Mouse (Mus musculus) neural tube, embryonic 12.5 days (tissue): Measurements from ENCODE around the gene Lamp1. TPM values are rescaled to one million over a fixed set of nuclear protein-coding genes. Genes with fewer than 3 reads are reported as not detected.
A peak's percentile ranks its signal among the peaks of the same experiment; 100 is the strongest.

Source experiments
- ATAC-seq: fragments of 200-750 bp; cut with Nextera tagmentation; 2 replicates; pipeline ENCODE4 v1.8.0; 2017; ENCODE audit warnings: low read depth, mild to moderate bottlenecking, moderate TSS enrichment, moderate library complexity; ENCODE audit not compliant: low FRiP score
- H3K27ac ChIP-seq: fragments of 300-500 bp; sonication (generic); 2 replicates; pipeline ENCODE4 v1.5.1; 2016
- H3K27me3 ChIP-seq: fragments of 300-500 bp; sonication (generic); replicated peaks from 2 replicates; pipeline ENCODE4 v1.6.1; 2016; ENCODE audit warnings: mild to moderate bottlenecking
- H3K36me3 ChIP-seq: fragments of 300-500 bp; sonication (generic); 2 replicates; pipeline ENCODE4 v1.6.1; 2016; ENCODE audit warnings: mild to moderate bottlenecking
- H3K4me1 ChIP-seq: fragments of 300-500 bp; sonication (generic); 2 replicates; pipeline ENCODE4 v1.6.1; 2016
- H3K4me2 ChIP-seq: fragments of 300-500 bp; sonication (generic); replicated peaks from 2 replicates; pipeline ENCODE4 v1.6.1; 2016; ENCODE audit warnings: mild to moderate bottlenecking
- H3K4me3 ChIP-seq: fragments of 300-500 bp; sonication (generic); 2 replicates; pipeline ENCODE4 v1.5.1; 2016
- H3K9ac ChIP-seq: fragments of 300-500 bp; sonication (generic); 2 replicates; pipeline ENCODE4 v1.6.1; 2016; ENCODE audit warnings: mild to moderate bottlenecking
- H3K9me3 ChIP-seq: fragments of 300-500 bp; sonication (generic); 2 replicates; pipeline ENCODE4 v1.6.1; 2016; ENCODE audit warnings: mild to moderate bottlenecking
- WGBS: fragments of 180-500 bp; shearing (Covaris S2); methylation state at CpG from one replicate; pipeline ENCODE4 v1.1.7; 2016; 5-methylcytosine and 5-hydroxymethylcytosine counted together
- polyA plus RNA-seq: library from polyadenylated mRNA; unstranded; fragments of >200 nt; fragmentation: Nextera tagmentation; extraction: Ambion mirVana; gene quantifications from 2 replicates; pipeline ENCODE4 v1.2.1, GENCODE M21; 2016

Gene Lamp1
- polyA plus RNA-seq, 1 experiment from 2014 or later, result 255 TPM

GRCm38 (mm10) chr8:13148476-13148875 is 10.5 kb upstream of the Lamp1 start:
- no peaks in the 10 kb centered on the region for H3K9me3 ChIP-seq
- 90% methylated on average over 2 of the region's 2 CpGs for WGBS

GRCm38 (mm10) chr8:13149287-13149686 is 9.7 kb upstream of the Lamp1 start:
- Histone ChIP-seq H3K4me1 (no peaks in the 10 kb centered on the region), H3K9ac (no peak overlapping the region), H3K4me3 (no peak overlapping the region), H3K4me2 (no peak overlapping the region), H3K36me3 (peaks cover 52% of the 10 kb centered on the region), H3K9me3 (no peaks in the 10 kb centered on the region), H3K27ac (no peak overlapping the region), H3K27me3 (no peaks in the 10 kb centered on the region)
- WGBS, result 95% methylated on average over 2 of the region's 2 CpGs
- ATAC-seq, result no peak

More at GRCm38 (mm10) chr8:13148476-13148875, 10.5 kb upstream of the Lamp1 start:
- Histone ChIP-seq H3K4me1 (no peaks in the 10 kb centered on the region), H3K36me3 (peaks cover 55% of the 10 kb centered on the region), H3K27me3 (no peaks in the 10 kb centered on the region), H3K4me2 (no peak overlapping the region), H3K9ac (no peak overlapping the region), H3K4me3 (no peak overlapping the region), H3K27ac (no peak overlapping the region)
- ATAC-seq, result no peak

- Histone ChIP-seq H3K27ac (no peak overlapping the region), H3K4me3 (no peak overlapping the region), H3K4me1 (no peaks in the 10 kb centered on the region), H3K9ac (no peak overlapping the region), H3K36me3 (peaks cover 46% of the 10 kb centered on the region), H3K4me2 (no peak overlapping the region), H3K27me3 (no peaks in the 10 kb centered on the region), H3K9me3 (no peaks in the 10 kb centered on the region)
- 65% methylated on average over 5 of the region's 5 CpGs for WGBS
- no peak for ATAC-seq
These were observed 9.1 kb upstream of the Lamp1 start for GRCm38 (mm10) chr8:13149866-13150265.

GRCm38 (mm10) chr8:13150929-13151328 is 8.0 kb upstream of the Lamp1 start:
- H3K4me2 ChIP-seq, result no peak overlapping the region
- no peak overlapping the region for H3K27ac ChIP-seq
- H3K9me3 ChIP-seq, result no peaks in the 10 kb centered on the region
- H3K36me3 ChIP-seq, result peaks cover 35% of the 10 kb centered on the region
- no peak overlapping the region for H3K9ac ChIP-seq
- no peak overlapping the region for H3K4me3 ChIP-seq
- H3K4me1 ChIP-seq, result no peaks in the 10 kb centered on the region
- WGBS, result 100% methylated on average over 2 of the region's 2 CpGs
- ATAC-seq, result no peak
- no peaks in the 10 kb centered on the region for H3K27me3 ChIP-seq

GRCm38 (mm10) chr8:13154099-13154498 is 4.9 kb upstream of the Lamp1 start:
- no peak for ATAC-seq
- Histone ChIP-seq H3K9me3 (no peaks in the 10 kb centered on the region), H3K27ac (no peak overlapping the region), H3K4me3 (no peak overlapping the region), H3K27me3 (no peaks in the 10 kb centered on the region), H3K4me1 (peaks cover 4% of the 10 kb centered on the region; the same call in 1 of the 2 replicates), H3K4me2 (no peak overlapping the region), H3K36me3 (peaks cover 8% of the 10 kb centered on the region), H3K9ac (no peak overlapping the region)
- WGBS, result 80% methylated on average over 9 of the region's 9 CpGs

GRCm38 (mm10) chr8:13155358-13155757 is 3.6 kb upstream of the Lamp1 start:
- WGBS, result 74% methylated on average over 9 of the region's 9 CpGs
- Histone ChIP-seq H3K27me3 (no peaks in the 10 kb centered on the region), H3K4me3 (no peak overlapping the region), H3K27ac (no peak overlapping the region), H3K4me2 (no peak overlapping the region), H3K9ac (no peak overlapping the region), H3K9me3 (no peaks in the 10 kb centered on the region), H3K4me1 (peaks cover 11% of the 10 kb centered on the region), H3K36me3 (peaks cover 3% of the 10 kb centered on the region; the same call in 1 of the 2 replicates)
- ATAC-seq, result no peak

- Histone ChIP-seq H3K9me3 (no peaks in the 10 kb centered on the region), H3K36me3 (peaks cover 3% of the 10 kb centered on the region; the same call in 1 of the 2 replicates), H3K4me1 (peaks cover 12% of the 10 kb centered on the region), H3K9ac (no peak overlapping the region), H3K27me3 (no peaks in the 10 kb centered on the region), H3K27ac (no peak overlapping the region), H3K4me3 (no peak overlapping the region), H3K4me2 (no peak overlapping the region)
- no peak for ATAC-seq
- 77% methylated on average over 12 of the region's 12 CpGs for WGBS
These were observed 2.4 kb upstream of the Lamp1 start for GRCm38 (mm10) chr8:13156327-13157097.

GRCm38 (mm10) chr8:13159377-13159881 is 468 bp downstream of the Lamp1 start:
- Histone ChIP-seq H3K9ac (peak overlapping the region; percentile 97), H3K27ac (no peak overlapping the region), H3K9me3 (no peaks in the 10 kb centered on the region), H3K4me3 (peak overlapping the region; percentile 99), H3K4me1 (peaks cover 21% of the 10 kb centered on the region), H3K27me3 (no peaks in the 10 kb centered on the region), H3K36me3 (no peaks in the 10 kb centered on the region), H3K4me2 (peak overlapping the region; percentile 94)
- ATAC-seq, result peak; percentile 77
- WGBS, result under 1% methylated on average over 47 of the region's 49 CpGs

- ATAC-seq, result no peak
- Histone ChIP-seq H3K27me3 (no peaks in the 10 kb centered on the region), H3K9me3 (no peaks in the 10 kb centered on the region), H3K4me2 (peak overlapping the region; percentile 94), H3K36me3 (no peaks in the 10 kb centered on the region), H3K4me3 (no peak overlapping the region), H3K9ac (peak overlapping the region; percentile 97; the same call in 1 of the 2 replicates), H3K4me1 (peaks cover 21% of the 10 kb centered on the region), H3K27ac (no peak overlapping the region)
- WGBS, result 92% methylated on average over 3 of the region's 3 CpGs
These were observed 1.7 kb downstream of the Lamp1 start for GRCm38 (mm10) chr8:13160691-13161090.

GRCm38 (mm10) chr8:13162098-13162497 is 3.1 kb downstream of the Lamp1 start:
- no peak for ATAC-seq
- Histone ChIP-seq H3K36me3 (0 out of 2 replicates have a peak, but pooled peaks cover 5% of the 10 kb centered on the region), H3K4me2 (no peak overlapping the region), H3K27ac (no peak overlapping the region), H3K27me3 (no peaks in the 10 kb centered on the region), H3K4me3 (no peak overlapping the region), H3K9ac (no peak overlapping the region), H3K9me3 (no peaks in the 10 kb centered on the region), H3K4me1 (peaks cover 21% of the 10 kb centered on the region)
- WGBS, result 81% methylated on average over 6 of the region's 6 CpGs

- peaks cover 18% of the 10 kb centered on the region for H3K4me1 ChIP-seq
- H3K4me3 ChIP-seq, result no peak overlapping the region
- WGBS, result 90% methylated on average over 1 of the region's 1 CpGs
- H3K27me3 ChIP-seq, result no peaks in the 10 kb centered on the region
- no peak for ATAC-seq
- no peak overlapping the region for H3K27ac ChIP-seq
- peak overlapping the region; percentile 29; the same call in 1 of the 2 replicates for H3K9ac ChIP-seq
- H3K4me2 ChIP-seq, result no peak overlapping the region
- H3K36me3 ChIP-seq, result peaks cover 20% of the 10 kb centered on the region
- H3K9me3 ChIP-seq, result no peaks in the 10 kb centered on the region
These were observed 4.6 kb downstream of the Lamp1 start for GRCm38 (mm10) chr8:13163563-13163962.

GRCm38 (mm10) chr8:13164361-13164760 is 5.4 kb downstream of the Lamp1 start:
- Histone ChIP-seq H3K36me3 (peaks cover 28% of the 10 kb centered on the region), H3K27me3 (no peaks in the 10 kb centered on the region), H3K4me2 (no peak overlapping the region), H3K9me3 (no peaks in the 10 kb centered on the region), H3K4me1 (peaks cover 17% of the 10 kb centered on the region), H3K27ac (no peak overlapping the region), H3K9ac (no peak overlapping the region), H3K4me3 (no peak overlapping the region)
- WGBS, result 96% methylated on average over 5 of the region's 5 CpGs
- no peak for ATAC-seq
